Mouse (Mus musculus) pancreas, adult 10 weeks (tissue): ENCODE results near the gene Acp7. TPM values are rescaled to one million over a fixed set of nuclear protein-coding genes. Genes with fewer than 3 reads are reported as not detected.

Source experiments
- polyA plus RNA-seq: library from polyadenylated mRNA; stranded (reverse); fragments of 350-450 nt; fragmentation: Illumina TruSeq; extraction: RNeasy Lipid Tissue Mini Kit (QIAGEN cat#74804); gene quantifications from one replicate; pipeline ENCODE4 v1.2.3, GENCODE M21; 2015; ENCODE audit warnings: low read depth, low replicate concordance; ENCODE audit not compliant: insufficient read depth

Gene Acp7
- not detected for polyA plus RNA-seq

DNA sequence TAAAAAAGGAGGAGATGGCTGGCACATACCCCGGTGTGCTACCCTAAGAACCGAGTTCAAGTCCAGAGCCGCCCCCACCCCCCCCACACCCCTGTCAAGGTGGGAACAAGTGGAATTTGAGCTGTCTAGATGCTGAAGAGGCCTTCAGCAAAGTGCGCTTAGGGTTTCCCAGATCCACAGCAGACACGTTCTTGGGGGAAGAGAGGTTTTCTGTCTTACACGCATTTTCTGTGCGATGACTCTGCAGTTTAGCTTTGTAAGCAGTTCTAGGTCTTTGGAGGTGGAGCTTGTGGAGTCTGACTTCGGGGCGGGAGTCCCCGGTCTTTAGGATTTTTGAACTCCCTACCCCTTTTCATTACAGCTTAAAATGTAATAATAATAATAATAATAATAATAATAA is at the start of gene Acp7:
TSS of gene Acp7 (minus strand) at position 260 of the 400 bp plus-strand sequence.

DNA sequence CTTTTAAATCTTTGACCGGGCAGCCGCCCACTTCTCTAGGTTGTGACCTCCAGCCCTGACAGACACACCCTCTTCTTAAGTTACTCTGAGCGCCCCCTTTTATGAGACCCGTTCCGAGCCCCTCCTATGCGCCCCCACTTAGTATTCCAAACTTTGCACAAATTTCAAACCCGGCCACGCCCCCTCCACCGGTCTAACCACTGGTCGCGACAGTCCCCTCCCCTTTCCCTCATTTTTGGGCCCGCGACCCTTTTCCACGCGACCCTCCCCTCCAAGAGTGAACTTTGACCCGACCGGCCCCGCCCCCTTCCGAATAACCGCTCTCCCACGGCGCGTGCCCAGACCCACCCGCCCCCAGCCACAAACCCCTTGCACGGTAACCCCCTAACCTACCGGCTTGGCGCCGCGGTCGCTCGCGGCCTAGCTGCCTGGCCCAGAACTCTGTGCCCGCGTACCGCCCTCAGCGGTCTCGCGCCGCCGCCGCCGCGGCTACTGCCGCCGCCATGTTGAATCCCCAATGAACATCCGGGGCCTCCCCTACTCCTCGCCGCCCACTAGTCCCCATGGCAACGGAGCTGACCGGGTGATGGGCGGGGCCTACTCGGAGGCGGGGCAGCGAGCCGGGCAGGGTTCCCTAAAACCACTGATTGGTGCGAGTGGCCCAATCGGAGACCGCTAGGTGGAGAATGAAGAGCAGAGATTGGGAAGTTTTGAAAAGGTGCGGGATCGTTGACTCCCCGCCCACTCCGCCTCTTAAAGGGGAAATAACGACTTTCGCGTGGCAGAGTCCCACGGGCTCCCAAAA is 33.3 kb downstream of the Acp7 start, which contains the start of the genes Samd4b and Pak4:
TSS of gene Samd4b (minus strand) at position 503 of the 805 bp plus-strand sequence.
TSS of gene Pak4 (minus strand) at position 544 of the 805 bp plus-strand sequence.

Other genes starting within 250 kb of the Acp7 start
- 11.4 TPM for gene Med29, start 238.6 kb downstream of the Acp7 start, polyA plus RNA-seq
- gene Paf1, start 238.4 kb downstream of the Acp7 start, polyA plus RNA-seq, result 34.6 TPM
- 10.5 TPM for gene Gmfg, start 193.9 kb downstream of the Acp7 start, polyA plus RNA-seq
- gene Lrfn1, start 179.4 kb downstream of the Acp7 start, polyA plus RNA-seq, result 0.52 TPM
- not detected for gene Ifnl2, start 120.9 kb downstream of the Acp7 start, polyA plus RNA-seq
- gene Ifnl3, start 108.5 kb downstream of the Acp7 start, polyA plus RNA-seq, result not detected
- 18,579 TPM for gene Sycn, start 90.4 kb downstream of the Acp7 start, polyA plus RNA-seq
- not detected for gene Nccrp1, start 84.1 kb downstream of the Acp7 start, polyA plus RNA-seq
- 8.6 TPM for gene Samd4b, start 33.2 kb downstream of the Acp7 start, polyA plus RNA-seq
- gene Pak4, start 33.1 kb downstream of the Acp7 start, polyA plus RNA-seq, result 5.4 TPM
- not detected for gene Fbxo27, start 61.5 kb upstream of the Acp7 start, polyA plus RNA-seq
- gene Fbxo17, start 85.5 kb upstream of the Acp7 start, polyA plus RNA-seq, result 2.8 TPM
- 42.5 TPM for gene Mrps12, start 110.5 kb upstream of the Acp7 start, polyA plus RNA-seq
- gene Sars2, start 110.7 kb upstream of the Acp7 start, polyA plus RNA-seq, result 2.6 TPM
- not detected for gene Ccer2, start 124.8 kb upstream of the Acp7 start, polyA plus RNA-seq
- 28.4 TPM for gene Sirt2, start 135.4 kb upstream of the Acp7 start, polyA plus RNA-seq
- 8.7 TPM for gene Nfkbib, start 136.2 kb upstream of the Acp7 start, polyA plus RNA-seq
- 1.8 TPM for gene Rinl, start 157.6 kb upstream of the Acp7 start, polyA plus RNA-seq
- 78.4 TPM for gene Hnrnpl, start 177.2 kb upstream of the Acp7 start, polyA plus RNA-seq
- gene Ech1, start 193.9 kb upstream of the Acp7 start, polyA plus RNA-seq, result 54.3 TPM
- 13.7 TPM for gene Lgals4, start 202.5 kb upstream of the Acp7 start, polyA plus RNA-seq
- gene Lgals7, start 232.5 kb upstream of the Acp7 start, polyA plus RNA-seq, result 7.5 TPM